Mouse (Mus musculus) heart, embryonic 16.5 days (tissue): ENCODE measurements at regions not wholly inside any gene's neighbourhood (a gene's known extent, or its start where the extent isn't known, plus 50 kb on each side); places are given as distances from the start of the nearest gene placed in this dataset.
"Not testable (repeated sequence)": the region's sequence is repeated elsewhere in the genome, so short reads cannot be mapped to it uniquely, and the experiment has no call there.

Experiments used
- ATAC-seq: fragments of 200-750 bp; cut with Nextera tagmentation; replicated peaks from 2 replicates; pipeline ENCODE4 v1.8.0; 2017; ENCODE audit warnings: moderate number of reproducible peaks; ENCODE audit not compliant: insufficient read depth, low FRiP score; ENCODE audit errors: extremely low read depth
- H3K27ac ChIP-seq: fragments of 300-500 bp; sonication (generic); 2 replicates; pipeline ENCODE4 v1.5.1; 2014; ENCODE audit warnings: mild to moderate bottlenecking, low read length, control low read depth, moderate library complexity
- H3K27me3 ChIP-seq: fragments of 300-500 bp; sonication (generic); 2 replicates; pipeline ENCODE4 v1.6.1; 2014; ENCODE audit warnings: low read length, mixed read lengths; ENCODE audit not compliant: control insufficient read depth, insufficient read depth
- H3K36me3 ChIP-seq: fragments of 300-500 bp; sonication (generic); 2 replicates; pipeline ENCODE4 v1.6.1; 2014; ENCODE audit not compliant: control insufficient read depth, insufficient read depth
- H3K4me1 ChIP-seq: fragments of 300-500 bp; sonication (generic); 2 replicates; pipeline ENCODE4 v1.6.1; 2014; ENCODE audit warnings: low read length, mixed read lengths; ENCODE audit not compliant: control insufficient read depth, insufficient read depth
- H3K4me2 ChIP-seq: fragments of 300-500 bp; sonication (generic); 2 replicates; pipeline ENCODE4 v1.6.1; 2014; ENCODE audit warnings: low read depth, mild to moderate bottlenecking, control low read depth, low read length
- H3K4me3 ChIP-seq: fragments of 300-500 bp; sonication (generic); 2 replicates; pipeline ENCODE4 v1.5.1; 2014; ENCODE audit warnings: mild to moderate bottlenecking, control low read depth, low read length
- H3K9ac ChIP-seq: fragments of 300-500 bp; sonication (generic); 2 replicates; pipeline ENCODE4 v1.6.1; 2014; ENCODE audit warnings: low read length, control low read depth
- H3K9me3 ChIP-seq: fragments of 300-500 bp; sonication (generic); replicated peaks from 2 replicates; pipeline ENCODE4 v1.6.1; 2016; ENCODE audit warnings: low read length; ENCODE audit not compliant: control insufficient read depth
- WGBS: fragments of 180-500 bp; shearing (Covaris S2); extraction: QIAGEN DNeasy Blood & Tissue Kit; methylation state at CpG from one replicate; pipeline ENCODE4 v1.1.7; 2014; 5-methylcytosine and 5-hydroxymethylcytosine counted together

- Histone ChIP-seq H3K36me3 (no peaks in the 10 kb centered on the region), H3K9ac (no peak overlapping the region), H3K4me3 (no peak overlapping the region), H3K4me1 (peaks cover 8% of the 10 kb centered on the region; the same call in 1 of the 2 replicates), H3K9me3 (no peaks in the 10 kb centered on the region), H3K27me3 (no peaks in the 10 kb centered on the region), H3K27ac (no peak overlapping the region), H3K4me2 (no peak overlapping the region)
- ATAC-seq, result no peak
- WGBS, result 54% methylated on average over 4 of the region's 4 CpGs
Observed at GRCm38 (mm10) chr6:6362678-6363354, 145.8 kb upstream of the Slc25a13 start.

GRCm38 (mm10) chr6:6361181-6361580 is 144.2 kb upstream of the Slc25a13 start:
- H3K4me3 ChIP-seq, H3K4me2 ChIP-seq, ATAC-seq: not testable (repeated sequence)

GRCm38 (mm10) chr6:6357477-6357876 is 140.5 kb upstream of the Slc25a13 start:
- no peak overlapping the region for H3K4me3 ChIP-seq
- 60% methylated on average over 2 of the region's 2 CpGs for WGBS
- H3K27me3 ChIP-seq, result no peaks in the 10 kb centered on the region
- H3K9ac ChIP-seq, result no peak overlapping the region
- no peak for ATAC-seq
- peaks cover 5% of the 10 kb centered on the region; the same call in 1 of the 2 replicates for H3K4me1 ChIP-seq
- no peaks in the 10 kb centered on the region for H3K36me3 ChIP-seq
- H3K4me2 ChIP-seq, result no peak overlapping the region
- no peaks in the 10 kb centered on the region for H3K9me3 ChIP-seq
- H3K27ac ChIP-seq, result no peak overlapping the region

More at GRCm38 (mm10) chr6:6361181-6361580, 144.2 kb upstream of the Slc25a13 start:
- not testable (repeated sequence) for H3K27ac ChIP-seq, H3K4me1 ChIP-seq, H3K36me3 ChIP-seq, H3K9ac ChIP-seq, H3K27me3 ChIP-seq, H3K9me3 ChIP-seq

- no peak overlapping the region for H3K4me2 ChIP-seq
- no peaks in the 10 kb centered on the region for H3K36me3 ChIP-seq
- peaks cover 5% of the 10 kb centered on the region; the same call in 1 of the 2 replicates for H3K4me1 ChIP-seq
- no peaks in the 10 kb centered on the region for H3K9me3 ChIP-seq
- 52% methylated on average over 6 of the region's 6 CpGs for WGBS
- H3K27ac ChIP-seq, result no peak overlapping the region
- no peaks in the 10 kb centered on the region for H3K27me3 ChIP-seq
- no peak overlapping the region for H3K4me3 ChIP-seq
- no peak for ATAC-seq
- H3K9ac ChIP-seq, result no peak overlapping the region
Observed at GRCm38 (mm10) chr6:6356967-6357366, 140.0 kb upstream of the Slc25a13 start.

GRCm38 (mm10) chr6:6335251-6335650 is 118.3 kb upstream of the Slc25a13 start:
- Histone ChIP-seq H3K4me3 (no peak overlapping the region), H3K9me3 (peaks cover 5% of the 10 kb centered on the region; the same call in 1 of the 2 replicates), H3K36me3 (no peaks in the 10 kb centered on the region), H3K27ac (no peak overlapping the region), H3K4me2 (no peak overlapping the region), H3K27me3 (no peaks in the 10 kb centered on the region), H3K9ac (no peak overlapping the region), H3K4me1 (no peaks in the 10 kb centered on the region)
- WGBS, result 82% methylated on average over 8 of the region's 8 CpGs
- ATAC-seq, result no peak

- Histone ChIP-seq H3K36me3 (no peaks in the 10 kb centered on the region), H3K27ac (no peak overlapping the region), H3K4me3 (no peak overlapping the region), H3K9me3 (peaks cover 17% of the 10 kb centered on the region), H3K4me2 (no peak overlapping the region), H3K27me3 (no peaks in the 10 kb centered on the region), H3K4me1 (no peaks in the 10 kb centered on the region), H3K9ac (no peak overlapping the region)
- WGBS, result 95% methylated on average over 1 of the region's 1 CpGs
- ATAC-seq, result no peak
Observed at GRCm38 (mm10) chr6:6330271-6330670, 113.3 kb upstream of the Slc25a13 start.

GRCm38 (mm10) chr6:6325516-6325915 is 108.5 kb upstream of the Slc25a13 start:
- no peak overlapping the region for H3K9ac ChIP-seq
- WGBS, result 22% methylated on average over 1 of the region's 1 CpGs
- H3K4me2 ChIP-seq, result no peak overlapping the region
- ATAC-seq, result no peak
- no peaks in the 10 kb centered on the region for H3K27me3 ChIP-seq
- no peaks in the 10 kb centered on the region for H3K36me3 ChIP-seq
- H3K4me1 ChIP-seq, result no peaks in the 10 kb centered on the region; the same call in 1 of the 2 replicates
- no peak overlapping the region for H3K27ac ChIP-seq
- H3K9me3 ChIP-seq, result peaks cover 12% of the 10 kb centered on the region
- no peak overlapping the region for H3K4me3 ChIP-seq

- 76% methylated on average over 4 of the region's 4 CpGs for WGBS
- no peaks in the 10 kb centered on the region for H3K9me3 ChIP-seq
Observed at GRCm38 (mm10) chr6:6316725-6317124, 99.8 kb upstream of the Slc25a13 start.

GRCm38 (mm10) chr6:6313171-6313570 is 96.2 kb upstream of the Slc25a13 start:
- ATAC-seq, result no peak
- Histone ChIP-seq H3K27me3 (no peaks in the 10 kb centered on the region), H3K9me3 (no peaks in the 10 kb centered on the region), H3K36me3 (no peaks in the 10 kb centered on the region), H3K27ac (no peak overlapping the region), H3K4me3 (no peak overlapping the region), H3K4me2 (no peak overlapping the region), H3K9ac (no peak overlapping the region), H3K4me1 (0 out of 2 replicates have a peak, but pooled peaks cover 3% of the 10 kb centered on the region)
- 81% methylated on average over 6 of the region's 6 CpGs for WGBS

More at GRCm38 (mm10) chr6:6316725-6317124, 99.8 kb upstream of the Slc25a13 start:
- no peak overlapping the region for H3K4me3 ChIP-seq
- H3K27ac ChIP-seq, result no peak overlapping the region
- H3K4me1 ChIP-seq, result 0 out of 2 replicates have a peak, but pooled peaks cover 3% of the 10 kb centered on the region
- no peaks in the 10 kb centered on the region for H3K36me3 ChIP-seq
- ATAC-seq, result no peak
- H3K27me3 ChIP-seq, result no peaks in the 10 kb centered on the region
- no peak overlapping the region for H3K9ac ChIP-seq
- H3K4me2 ChIP-seq, result no peak overlapping the region
